Mouse (Mus musculus) gastrocnemius, postnatal 4 days (tissue): ENCODE data around the gene Dyrk1b. TPM values are rescaled to one million over a fixed set of nuclear protein-coding genes. Genes with fewer than 3 reads are reported as not detected.
A peak's percentile ranks its signal among the peaks of the same experiment; 100 is the strongest.
"Not testable (repeated sequence)": the region's sequence is repeated elsewhere in the genome, so short reads cannot be mapped to it uniquely, and the experiment has no call there.

Experiments used
- DNase-seq, 2 experiments: peaks; one replicate each; pipeline ENCODE4 v3.0.0; 2021 to 2022; ENCODE audit warnings: low spot score in 2 of 2, mixed read lengths in 2 of 2
- long read RNA-seq, 2 experiments: library from polyadenylated mRNA; stranded (forward); transcript quantifications; one replicate each; pipeline ENCODE4 v2.0.0; 2021
- total RNA-seq, 2 experiments: library from RNA; stranded (reverse); gene quantifications; 2 replicates each; pipeline ENCODE4 v1.2.3; 2021

Dyrk1b gene
- 100 to 1,000 TPM; 118 to 131 TPM for total RNA-seq
- long read RNA-seq, experiment 1, transcript Dyrk1b-202 (11 exons, 2,523 nt), result major isoform, 39 of 106 reads
- long read RNA-seq, experiment 1, transcript Dyrk1b-203 (11 exons, 2,018 nt), result minor isoform, 7 of 106 reads
- long read RNA-seq, experiment 1, partial matches to known transcripts, result 21 of 106 reads
- long read RNA-seq, experiment 1, other reads (novel, unspliced or antisense), result 35 of 106 reads
- long read RNA-seq, experiment 2, transcript Dyrk1b-202 (11 exons, 2,523 nt), result major isoform, 64 of 135 reads
- long read RNA-seq, experiment 2, transcript Dyrk1b-201 (11 exons, 2,534 nt), result minor isoform, 8 of 135 reads
- long read RNA-seq, experiment 2, partial matches to known transcripts, result 24 of 135 reads
- long read RNA-seq, experiment 2, other reads (novel, unspliced or antisense), result 36 of 135 reads

- DNase-seq, result peak; percentile 98 to 99
These were observed at the start of gene Dyrk1b for GRCm38 (mm10) chr7:28179228-28179627. Gene Dyrk1b, plus strand, starts transcription at chr7:28179469.

- DNase-seq, result peak in 1 of 2 experiments; percentile 32
These were observed 41.7 kb upstream of the Dyrk1b start for GRCm38 (mm10) chr7:28137613-28138012.

- DNase-seq, result peak; percentile 53 to 67
These were observed 31.0 kb upstream of the Dyrk1b start for GRCm38 (mm10) chr7:28148263-28148662.

- no peak for DNase-seq
These were observed 29.4 kb upstream of the Dyrk1b start for GRCm38 (mm10) chr7:28149841-28150240.

- DNase-seq, result peak in 1 of 2 experiments; percentile 51
These were observed 27.6 kb upstream of the Dyrk1b start for GRCm38 (mm10) chr7:28151584-28152221.

GRCm38 (mm10) chr7:28153595-28153994, 25.7 kb upstream of the Dyrk1b start:
- not testable (repeated sequence) for DNase-seq

- no peak for DNase-seq
These were observed 20.0 kb upstream of the Dyrk1b start for GRCm38 (mm10) chr7:28159292-28159691.

- no peak for DNase-seq
These were observed 19.4 kb upstream of the Dyrk1b start for GRCm38 (mm10) chr7:28159893-28160292.

GRCm38 (mm10) chr7:28161163-28161749, 18.0 kb upstream of the Dyrk1b start:
- DNase-seq, result no peak

GRCm38 (mm10) chr7:28165406-28165805, 13.9 kb upstream of the Dyrk1b start:
- DNase-seq, result no peak

- peak; percentile 51 to 79 for DNase-seq
These were observed 10.8 kb upstream of the Dyrk1b start for GRCm38 (mm10) chr7:28168320-28169115.

GRCm38 (mm10) chr7:28169489-28170422, 9.5 kb upstream of the Dyrk1b start, which contains the start of gene Fbl:
Gene Fbl, plus strand, starts transcription at chr7:28169710.
- peak; percentile 87 to 91 for DNase-seq

GRCm38 (mm10) chr7:28175358-28175757, 3.9 kb upstream of the Dyrk1b start:
- DNase-seq, result no peak

GRCm38 (mm10) chr7:28179741-28180377, 590 bp downstream of the Dyrk1b start:
- peak; percentile 86 to 93 for DNase-seq

GRCm38 (mm10) chr7:28180890-28181289, 1.6 kb downstream of the Dyrk1b start:
- DNase-seq, result no peak

GRCm38 (mm10) chr7:28181376-28181775, 2.1 kb downstream of the Dyrk1b start:
- no peak for DNase-seq

- DNase-seq, result peak in 1 of 2 experiments; percentile 18
These were observed 3.1 kb downstream of the Dyrk1b start for GRCm38 (mm10) chr7:28182320-28182719.

- no peak for DNase-seq
These were observed 6.6 kb downstream of the Dyrk1b start for GRCm38 (mm10) chr7:28185884-28186283.

- no peak for DNase-seq
These were observed 7.4 kb downstream of the Dyrk1b start for GRCm38 (mm10) chr7:28186631-28187030.
